Comparison of ENCODE assay signal across 16 mouse cellular contexts in genomic region chr12:100239807-100240206, GRCm38 (mm10). TPM values are rescaled to one million over a fixed set of nuclear protein-coding genes. Genes with fewer than 3 reads are reported as not detected.
DNase-seq lines count a peak whose midpoint lies in the region; ATAC-seq and TF ChIP-seq lines count a peak whose summit lies in the region.
"Had no signal": no experiment of that assay in that cellular context is flagged by ENCODE, and none has a peak within 500 bp of the region (broad histone marks: within the 10 kb centered on the region; RNA-seq: fewer than 3 reads in every experiment).

No protein-coding gene starts in this region.

- H3K4me1 ChIP-seq in kidney, adult 2 months (ENCODE audit: control insufficient read depth, insufficient read depth, low read length): no peaks in the 10 kb centered on the region
- H3K4me1 ChIP-seq in midbrain, postnatal 0 days (ENCODE audit: insufficient read depth, low read length): peaks cover 8% of the 10 kb centered on the region
- H3K4me1 ChIP-seq: liver, embryonic 13.5 days had no signal

- peak; percentile 41 to 49 for DNase-seq in cerebellum, adult 18-20 months
- DNase-seq in cerebellum, adult 11 months: no peak
- DNase-seq in kidney, adult 2 months: peak; percentile 20
- DNase-seq in kidney, adult 11 months: no peak
- peak; percentile 14 for DNase-seq in lung, postnatal 14 days
- no peak for DNase-seq in lung, postnatal 25 days (ENCODE audit: low spot score)
- peak; percentile 50 for DNase-seq in midbrain, postnatal 0 days (ENCODE audit: low spot score)
- DNase-seq in thymus, postnatal 0 days (ENCODE audit: low spot score): no peak
- DNase-seq: embryo, embryonic 11 days; liver, embryonic 13.5 days; spleen, adult 18-20 months; thymus, postnatal 4 days had no signal

- no peak for TF ChIP-seq CTCF in kidney, adult 2 months (conservative IDR thresholded peaks at IDR 0.05; ENCODE audit: insufficient read depth, insufficient read length, low read depth, low read length)
- no peak for TF ChIP-seq CTCF in midbrain, postnatal 0 days (IDR thresholded peaks at IDR 0.05)

- TF ChIP-seq POLR2A in kidney, adult 2 months (IDR thresholded peaks at IDR 0.05; ENCODE audit: low read depth, low read length): no peak

- ATAC-seq in midbrain, postnatal 0 days (ENCODE audit: low FRiP score): no peak
- ATAC-seq: intestine, embryonic 15.5 days had no signal

- H3K36me3 ChIP-seq in kidney, adult 2 months (ENCODE audit: control insufficient read depth, insufficient read depth, low read length): no peaks in the 10 kb centered on the region
- H3K36me3 ChIP-seq in midbrain, postnatal 0 days (ENCODE audit: insufficient read depth, low read length): no peaks in the 10 kb centered on the region
- H3K36me3 ChIP-seq: heart, embryonic 10.5 days; intestine, embryonic 15.5 days; liver, embryonic 13.5 days had no signal

- 47% methylated on average over 6 of the region's 6 CpGs for WGBS in kidney, adult 2 months
- 76% methylated on average over 6 of the region's 6 CpGs for WGBS in midbrain, postnatal 0 days

- no peak overlapping the region for H3K4me3 ChIP-seq in kidney, adult 2 months (ENCODE audit: insufficient read depth, low read depth, low read length)
- H3K4me3 ChIP-seq in midbrain, postnatal 0 days (ENCODE audit: low read depth, low read length): no peak overlapping the region
- H3K4me3 ChIP-seq: heart, embryonic 10.5 days; intestine, embryonic 15.5 days; layer of hippocampus, adult 2 months; liver, embryonic 13.5 days had no signal

- peaks cover 1% of the 10 kb centered on the region; the same call in 1 of the 2 replicates for H3K27me3 ChIP-seq in kidney, adult 2 months (replicated peaks; ENCODE audit: control insufficient read depth, insufficient read depth, low read length)
- H3K27me3 ChIP-seq in midbrain, postnatal 0 days (ENCODE audit: insufficient read depth, low read length): no peaks in the 10 kb centered on the region
- H3K27me3 ChIP-seq: intestine, embryonic 15.5 days had no signal

- no peak overlapping the region for H3K9ac ChIP-seq in midbrain, postnatal 0 days (replicated peaks; ENCODE audit: low read length, poor library complexity, severe bottlenecking)
- H3K9ac ChIP-seq: intestine, embryonic 15.5 days; liver, embryonic 13.5 days had no signal

- no peak overlapping the region for H3K27ac ChIP-seq in kidney, adult 2 months (ENCODE audit: insufficient read depth, low read depth, low read length)
- no peak overlapping the region for H3K27ac ChIP-seq in midbrain, postnatal 0 days (ENCODE audit: low read depth, low read length)
- H3K27ac ChIP-seq: heart, embryonic 10.5 days; intestine, embryonic 15.5 days; liver, embryonic 13.5 days; macrophage had no signal

- H3K9me3 ChIP-seq in midbrain, postnatal 0 days (ENCODE audit: low read length): no peaks in the 10 kb centered on the region
- H3K9me3 ChIP-seq: heart, embryonic 10.5 days; intestine, embryonic 15.5 days; liver, embryonic 13.5 days had no signal

- H3K4me2 ChIP-seq in midbrain, postnatal 0 days (ENCODE audit: low read depth, low read length, poor library complexity, severe bottlenecking): no peak overlapping the region
- H3K4me2 ChIP-seq: intestine, embryonic 15.5 days; liver, embryonic 13.5 days had no signal

RNA-seq across cellular contexts. Expression of gene Calm1, which starts 40.6 kb away (rescaled TPM):
- polyA plus RNA-seq in kidney, adult 2 months (2012; rRNA removed): 133 and 185 TPM in 2 replicates
- 1,086 and 1,419 TPM in 2 replicates for total RNA-seq in midbrain, postnatal 0 days (2014; rRNA removed)
- polyA plus RNA-seq in midbrain, postnatal 0 days (2015; fragmentation: Nextera tagmentation; extraction: Ambion mirVana): 4,369 and 4,581 TPM in 2 replicates
- polyA plus RNA-seq in thymus, postnatal 0 days (2015; fragmentation: Nextera tagmentation; extraction: Ambion mirVana): 1,636 and 1,740 TPM in 2 replicates

Comparison
In these comparisons a context has a peak if more than half of its experiments do, and no peak if none do; other contexts are left out.
1. DNase-seq: peak in cerebellum, adult 18-20 months (2 of 2), kidney, adult 2 months (single experiment), lung, postnatal 14 days (single experiment) and midbrain, postnatal 0 days (single experiment); none in cerebellum, adult 11 months (single experiment), kidney, adult 11 months (single experiment), lung, postnatal 25 days (single experiment) and thymus, postnatal 0 days (single experiment).